Mouse (Mus musculus): ENCODE data around the gene Art1. TPM values are rescaled to one million over a fixed set of nuclear protein-coding genes. Genes with fewer than 3 reads are reported as not detected.

The Art1 gene
- total RNA-seq (2023) = not detected in 2 replicates

GRCm38 (mm10) chr7:102101487-102101886, at the start of gene Art1:
Gene Art1 (plus strand): TSS chr7:102101743.

DNA sequence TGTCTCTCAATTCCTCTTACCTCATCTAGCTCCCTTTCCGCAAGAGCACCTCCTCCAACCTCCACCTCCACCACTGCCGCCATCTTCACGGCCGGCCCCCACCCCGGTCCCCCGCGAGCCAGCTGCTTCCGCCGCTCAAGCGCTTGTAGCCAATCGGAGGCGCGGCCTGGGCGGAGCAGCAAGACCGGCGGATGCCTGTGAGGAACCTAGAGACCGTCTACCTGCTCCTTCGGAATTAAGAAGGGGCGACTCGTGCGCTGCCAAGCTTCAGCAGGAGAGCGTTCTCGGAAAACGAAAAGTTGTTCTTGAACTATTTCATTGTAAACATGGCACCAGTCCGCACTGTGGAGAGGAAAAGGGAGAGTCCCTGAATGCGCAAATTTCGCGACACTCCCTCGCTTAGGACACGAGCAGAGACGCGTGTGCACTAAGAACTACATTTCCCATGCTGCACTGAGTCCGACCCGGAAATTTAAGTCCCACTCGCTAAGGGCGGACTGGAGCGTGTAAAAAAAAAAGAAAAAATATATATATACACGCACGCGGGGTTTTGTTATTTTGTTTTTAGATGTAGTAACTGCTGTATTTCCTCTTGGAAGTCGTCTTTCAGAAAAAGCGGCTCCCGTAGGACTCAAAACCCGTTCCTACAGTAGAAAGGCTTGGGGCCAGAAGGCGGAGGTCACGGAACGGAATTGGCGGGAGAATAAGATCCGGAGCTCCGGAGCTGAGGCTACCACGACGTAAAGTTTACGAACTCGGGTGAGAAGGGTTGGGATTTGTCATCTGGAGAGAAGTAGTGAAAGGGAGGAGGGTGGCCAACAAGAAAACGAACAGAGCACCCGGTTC, 36.3 kb upstream of the Art1 start, which contains the start of the genes Rnf121, Xndc1 and Xntrpc:
Rnf121 (minus strand) TSS at position 424 of the 846 bp plus-strand sequence.
Xndc1 (plus strand) TSS at position 466 of the 846 bp plus-strand sequence.
Xntrpc (plus strand) TSS at position 668 of the 846 bp plus-strand sequence.

GRCm38 (mm10) chr7:102082816-102083215, 18.7 kb upstream of the Art1 start, which contains the start of gene Trpc2:
Gene Trpc2 (plus strand): TSS chr7:102083116.

DNA sequence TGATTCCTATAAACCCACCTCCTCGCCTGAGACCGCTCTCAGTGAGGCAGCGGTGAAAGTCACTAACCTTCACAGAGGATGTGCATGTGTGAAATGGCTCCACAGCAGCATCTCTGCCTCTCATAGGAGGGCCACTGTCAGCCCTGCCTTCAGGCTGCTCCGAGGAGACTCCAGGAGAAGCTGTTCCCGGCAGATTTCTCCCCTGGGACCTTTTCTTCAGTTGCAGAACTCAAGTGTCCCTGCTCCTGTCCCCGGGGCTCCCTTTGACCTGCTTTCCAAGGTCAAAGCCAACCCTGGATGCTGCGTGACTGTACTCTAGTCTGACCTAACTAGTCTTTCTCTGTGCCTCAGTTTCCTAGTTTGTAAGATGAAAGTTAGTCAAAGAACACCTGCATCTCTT, 7.6 kb downstream of the Art1 start, which contains the start of gene Art5:
Art5 (minus strand) TSS at position 319 of the 400 bp plus-strand sequence.

DNA sequence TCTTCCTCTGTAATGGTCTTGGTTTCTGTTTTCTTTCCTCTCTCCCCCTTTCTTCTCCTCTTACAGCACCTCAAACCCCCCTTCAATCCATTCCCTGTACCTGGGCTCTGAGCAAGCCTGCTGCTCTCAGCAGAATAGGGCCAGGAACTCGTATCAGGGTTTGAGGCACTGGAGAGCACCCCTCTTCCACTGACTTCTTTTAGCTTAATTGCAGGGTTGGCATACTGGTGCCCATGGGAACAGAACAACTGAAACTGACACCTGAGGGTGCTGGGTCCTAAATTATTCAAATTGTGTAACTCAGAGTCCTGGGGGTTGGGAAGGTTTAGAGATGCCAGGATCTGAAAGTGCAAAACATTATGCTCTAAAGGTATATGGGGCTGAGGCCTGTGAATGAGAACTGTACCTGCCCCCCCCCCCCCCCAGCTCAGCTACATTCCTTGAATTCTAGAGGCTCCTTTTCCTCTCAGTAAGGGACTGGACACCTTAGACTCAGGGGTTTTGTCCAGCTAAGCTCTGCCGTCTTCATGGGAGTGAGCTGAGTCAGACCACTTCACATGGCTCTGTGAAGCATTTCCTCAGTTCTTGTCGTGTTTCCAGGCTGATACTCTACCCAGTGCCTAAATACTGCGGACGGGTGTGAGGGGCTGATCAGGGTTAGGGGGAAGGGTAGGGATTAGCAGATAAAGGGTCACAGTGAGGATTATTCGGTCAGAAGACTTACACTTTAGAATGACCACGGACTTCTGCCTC, 15.2 kb downstream of the Art1 start, which contains the start of gene Chrna10:
Chrna10 (minus strand) TSS at position 250 of the 753 bp plus-strand sequence.

Other genes starting within 250 kb of the Art1 start
- 1.5 TPM in 1 of 2 replicates, not detected in the other for gene Folr2, start 244.5 kb upstream of the Art1 start, total RNA-seq (2023)
- 40.4 and 44.1 TPM in 2 replicates for gene Anapc15, start 238.0 kb upstream of the Art1 start, total RNA-seq (2023)
- gene Folr1, start 231.0 kb upstream of the Art1 start, total RNA-seq (2023) = not detected in 2 replicates
- 97.8 and 108 TPM in 2 replicates for gene Lamtor1, start 195.8 kb upstream of the Art1 start, total RNA-seq (2023)
- 0.18 TPM in 1 of 2 replicates, not detected in the other for gene Tomt, start 195.4 kb upstream of the Art1 start, total RNA-seq (2023)
- gene Lrrc51, start 167.8 kb upstream of the Art1 start, total RNA-seq (2023) = 0.51 and 1.1 TPM in 2 replicates
- gene Numa1, start 167.6 kb upstream of the Art1 start, total RNA-seq (2023) = 91.4 and 106 TPM in 2 replicates
- gene Il18bp, start 83.1 kb upstream of the Art1 start, total RNA-seq (2023) = 28.7 and 30.3 TPM in 2 replicates
- 12.0 and 16.0 TPM in 2 replicates for gene Rnf121, start 36.3 kb upstream of the Art1 start, total RNA-seq (2023)
- gene Xndc1, start 36.2 kb upstream of the Art1 start, total RNA-seq (2023) = 6.9 and 8.8 TPM in 2 replicates
- 0.54 and 1.1 TPM in 2 replicates for gene Xntrpc, start 36.0 kb upstream of the Art1 start, total RNA-seq (2023)
- 0.22 and 0.45 TPM in 2 replicates for gene Trpc2, start 18.6 kb upstream of the Art1 start, total RNA-seq (2023)
- not detected in 2 replicates for gene Art5, start 7.7 kb downstream of the Art1 start, total RNA-seq (2023)
- gene Chrna10, start 15.1 kb downstream of the Art1 start, total RNA-seq (2023) = 0.16 TPM in 1 of 2 replicates, not detected in the other
- gene Nup98, start 108.4 kb downstream of the Art1 start, total RNA-seq (2023) = 69.7 and 84.9 TPM in 2 replicates
- 34.8 and 40.8 TPM in 2 replicates for gene Pgap2, start 108.5 kb downstream of the Art1 start, total RNA-seq (2023)
- 459 and 512 TPM in 2 replicates for gene Rhog, start 154.3 kb downstream of the Art1 start, total RNA-seq (2023)
- gene Stim1, start 166.1 kb downstream of the Art1 start, total RNA-seq (2023) = 90.5 and 118 TPM in 2 replicates